Mouse (Mus musculus) myocyte (in vitro differentiated cells): ENCODE measurements around the gene Capn8.

Experiments
- CEBPB ChIP-seq: IDR thresholded peaks from 2 replicates; pipeline ENCODE4 v1.6.1; 2011; ENCODE audit warnings: mild to moderate bottlenecking, moderate library complexity; ENCODE audit not compliant: poor library complexity, insufficient read depth, severe bottlenecking
- E2F4 ChIP-seq: IDR thresholded peaks from one replicate; pipeline ENCODE4 v1.6.1; 2011; ENCODE audit warnings: mild to moderate bottlenecking, control low read depth, moderate library complexity; ENCODE audit not compliant: insufficient read depth
- MAX ChIP-seq: IDR thresholded peaks from one replicate; pipeline ENCODE4 v1.6.1; 2011; ENCODE audit warnings: low read depth, mild to moderate bottlenecking, control low read depth
- MYOG ChIP-seq, 3 experiments: IDR thresholded peaks; one replicate each; pipeline ENCODE4 v1.6.1; 2011; ENCODE audit warnings: control low read depth in 2 of 3, low read depth in 2 of 3, mild to moderate bottlenecking in 2 of 3; ENCODE audit not compliant: insufficient read length in 2 of 3, control insufficient read depth in 1 of 3, insufficient read depth in 1 of 3
- POLR2A ChIP-seq: IDR thresholded peaks from one replicate; pipeline ENCODE4 v1.6.1; 2011; ENCODE audit warnings: low read depth, mild to moderate bottlenecking, control low read depth, moderate library complexity; ENCODE audit not compliant: insufficient read length
- POLR2AphosphoS2 ChIP-seq: IDR thresholded peaks from one replicate; pipeline ENCODE4 v1.6.1; 2011; ENCODE audit warnings: low read depth, control low read depth; ENCODE audit not compliant: insufficient read length
- TCF12 ChIP-seq: IDR thresholded peaks from one replicate; pipeline ENCODE4 v1.6.1; 2011; ENCODE audit warnings: mild to moderate bottlenecking, control low read depth; ENCODE audit not compliant: poor library complexity, insufficient read depth, severe bottlenecking
- USF1 ChIP-seq: IDR thresholded peaks from one replicate; pipeline ENCODE4 v1.6.1; 2011; ENCODE audit warnings: low read depth, mild to moderate bottlenecking, control low read depth, moderate library complexity

GRCm38 (mm10) chr1:182669741-182670140 lies 104.9 kb downstream of the Capn8 start:
- TF ChIP-seq CEBPB (no peak), POLR2A (no peak), USF1 (no peak), MYOG (IDR thresholded peaks at IDR 0.05; ENCODE audit: control insufficient read depth in 1 of 3, insufficient read depth in 1 of 3, insufficient read length in 2 of 3, low read depth in 2 of 3) (no peak), POLR2AphosphoS2 (no peak), MAX (no peak), TCF12 (no peak), E2F4 (no peak)
